Mouse (Mus musculus): ENCODE results near the gene Exoc6b.

The Exoc6b gene

DNA sequence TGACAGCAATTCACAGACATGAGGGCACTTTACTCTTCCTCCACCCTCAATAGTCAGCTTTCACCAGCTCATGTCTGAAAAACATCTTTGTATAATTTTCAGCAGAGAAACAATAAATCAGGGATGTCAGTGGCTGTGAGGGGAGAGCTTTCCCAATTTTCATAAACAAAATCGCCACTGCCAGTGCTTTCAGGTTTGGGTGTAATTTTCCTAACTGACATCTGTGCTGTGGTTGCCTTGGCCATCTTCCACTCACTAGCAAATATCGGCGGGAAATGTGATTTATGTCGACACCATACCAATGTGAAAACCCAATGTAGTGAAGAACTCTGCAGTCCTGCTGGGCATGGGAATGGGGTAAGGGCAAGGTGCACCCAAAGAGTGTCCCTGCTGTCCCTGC is 360.7 kb downstream of the Exoc6b start:
- DNase-seq = no peak

DNA sequence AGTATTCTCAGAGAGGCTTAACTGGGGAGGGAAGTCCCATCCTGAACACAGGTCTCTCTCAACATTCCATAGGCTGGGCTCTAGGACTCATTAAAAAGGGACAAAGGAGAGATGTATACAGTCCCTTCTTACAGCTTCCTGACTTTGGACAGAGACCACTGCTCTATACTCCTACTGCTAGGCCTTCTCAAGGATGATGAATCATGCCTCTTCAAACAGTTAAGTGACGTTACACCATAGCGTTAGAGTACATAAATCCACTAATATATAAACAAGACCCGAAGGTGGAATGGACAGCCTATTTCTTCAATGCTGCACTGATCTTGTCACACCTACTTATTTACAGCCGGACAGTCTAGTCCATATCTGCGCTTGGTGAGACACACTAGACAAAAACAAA is 369.7 kb downstream of the Exoc6b start:
- no peak for DNase-seq

DNA sequence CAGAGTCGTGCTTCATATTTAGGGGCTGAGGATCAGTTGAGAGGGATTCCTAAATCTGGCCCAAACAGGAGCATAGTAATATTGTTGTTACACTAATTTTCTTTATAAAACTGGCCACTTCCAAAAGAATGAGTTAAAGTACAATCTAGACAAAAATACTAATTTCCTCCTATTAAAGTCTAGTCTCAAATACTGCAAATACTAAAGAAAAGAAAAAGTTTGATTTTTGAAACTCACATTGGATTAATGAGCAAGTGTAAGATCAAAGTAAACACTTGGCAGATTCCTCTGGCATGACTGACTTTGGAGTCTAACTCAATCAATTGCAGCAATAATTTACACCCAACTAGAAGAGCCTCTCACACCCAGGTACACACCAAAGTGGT is 371.0 kb downstream of the Exoc6b start:
- no peak for DNase-seq

DNA sequence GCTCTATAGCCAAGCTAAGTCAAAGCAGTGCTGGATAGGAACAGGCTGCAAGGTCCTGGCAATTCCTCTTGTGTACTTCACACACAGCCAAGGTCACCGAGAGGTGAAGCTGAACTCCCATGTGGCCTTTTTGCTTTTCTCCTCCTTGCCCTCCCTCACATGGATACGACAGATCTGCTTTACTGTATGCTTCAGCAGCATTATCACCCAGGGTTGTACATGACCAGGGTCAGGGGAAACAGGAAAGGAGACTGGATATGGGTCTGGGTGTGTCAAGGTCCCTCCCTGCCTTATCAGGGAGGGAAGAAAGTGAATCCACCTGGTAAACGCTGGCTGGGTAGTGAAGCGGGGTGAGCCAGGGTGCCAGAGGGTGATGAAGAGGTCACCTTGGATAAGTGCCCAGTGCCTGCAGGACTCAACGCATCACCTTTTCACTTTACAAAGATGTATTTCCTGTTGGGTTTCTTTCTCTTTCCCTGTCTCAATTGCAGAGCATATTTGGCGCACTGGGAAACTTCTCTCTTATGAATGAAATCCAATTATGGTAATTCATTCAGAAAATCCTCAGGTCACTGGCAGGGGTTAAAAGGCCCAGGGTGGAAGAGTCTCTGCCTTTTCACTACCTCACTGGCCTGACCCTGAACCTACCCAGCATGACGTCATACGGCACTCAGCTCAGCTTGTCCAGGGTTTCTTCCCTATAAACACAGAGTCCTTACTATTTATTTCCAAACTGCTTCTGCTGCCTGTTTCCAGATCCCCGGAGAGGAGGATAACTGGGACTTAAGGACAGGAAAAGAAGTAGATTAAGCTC is 371.6 kb downstream of the Exoc6b start:
- DNase-seq = peak; percentile 49

DNA sequence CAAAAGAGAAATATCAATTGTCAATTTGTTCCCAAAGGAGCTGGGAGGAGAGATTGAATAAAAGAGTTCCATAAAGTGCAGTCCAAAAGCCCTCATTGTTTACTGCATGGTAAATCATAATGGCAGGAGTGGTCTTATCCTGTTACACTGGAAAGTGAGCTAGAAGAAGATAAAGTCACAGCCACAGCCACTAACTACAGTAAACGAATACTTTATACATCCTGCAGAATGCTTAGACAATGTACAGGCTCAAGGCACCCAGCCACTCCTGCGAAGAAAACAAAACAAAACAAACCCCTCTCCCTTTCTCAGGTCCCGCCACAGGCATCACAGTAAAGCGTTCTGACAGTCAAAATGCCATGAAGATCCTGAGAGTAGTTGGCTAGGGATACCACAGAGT is 375.5 kb downstream of the Exoc6b start:
- no peak for DNase-seq

DNA sequence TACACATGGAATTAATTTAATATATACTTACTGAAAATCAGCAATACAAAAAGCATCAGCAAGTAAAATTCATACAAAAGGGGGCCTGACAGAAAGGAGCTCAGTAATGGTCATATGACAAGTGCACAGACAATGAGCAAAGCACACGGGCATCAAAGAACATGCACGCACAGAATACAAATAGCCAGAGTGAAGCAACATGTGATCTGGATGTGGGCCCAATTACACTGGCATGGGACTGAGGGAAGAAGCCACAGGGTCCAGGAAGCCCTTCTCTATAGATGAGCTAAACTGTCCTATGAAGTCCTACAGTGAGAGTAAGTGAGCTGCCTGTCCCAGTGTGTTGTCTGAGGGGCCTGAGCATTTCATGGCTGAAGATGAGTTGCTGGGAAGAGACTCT is 376.1 kb downstream of the Exoc6b start:
- DNase-seq = no peak

DNA sequence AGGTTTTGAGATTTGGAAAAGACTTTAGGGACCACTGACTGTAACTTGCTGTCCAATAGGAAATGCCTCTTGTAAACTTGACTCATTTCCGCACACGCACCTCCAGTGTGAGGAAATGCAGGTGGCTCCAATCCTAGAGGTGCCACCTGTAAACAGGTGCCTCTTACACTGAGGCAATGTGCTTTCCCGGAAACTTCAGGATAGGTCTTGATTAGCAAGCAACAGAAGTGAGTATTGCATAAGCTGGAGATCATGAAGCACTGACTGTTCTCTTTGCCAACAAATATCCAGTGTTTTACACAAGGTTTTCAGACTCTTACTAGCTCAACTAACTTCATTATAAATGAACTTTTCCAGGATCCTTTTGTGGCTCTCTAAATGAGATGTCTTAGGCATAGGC is 377.4 kb downstream of the Exoc6b start:
- no peak for DNase-seq

DNA sequence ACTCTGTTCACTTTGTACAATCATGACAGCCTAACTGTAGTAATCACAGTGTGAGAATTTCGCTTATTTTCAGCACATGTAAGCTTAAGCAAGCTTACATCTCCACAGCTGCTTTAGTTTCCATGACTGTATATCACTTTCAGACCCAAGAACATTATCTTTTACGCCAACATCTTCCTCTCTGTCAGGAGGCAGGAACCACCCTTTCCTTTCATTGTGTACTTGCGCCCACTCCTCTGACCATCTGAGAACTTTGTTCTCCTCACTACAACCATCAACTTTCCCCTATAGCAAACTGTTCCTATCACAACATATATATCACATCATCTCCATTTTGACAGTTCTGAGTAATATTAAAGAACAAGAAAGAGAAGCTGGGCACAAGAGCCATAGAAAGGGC is 391.5 kb downstream of the Exoc6b start:
- DNase-seq = no peak

DNA sequence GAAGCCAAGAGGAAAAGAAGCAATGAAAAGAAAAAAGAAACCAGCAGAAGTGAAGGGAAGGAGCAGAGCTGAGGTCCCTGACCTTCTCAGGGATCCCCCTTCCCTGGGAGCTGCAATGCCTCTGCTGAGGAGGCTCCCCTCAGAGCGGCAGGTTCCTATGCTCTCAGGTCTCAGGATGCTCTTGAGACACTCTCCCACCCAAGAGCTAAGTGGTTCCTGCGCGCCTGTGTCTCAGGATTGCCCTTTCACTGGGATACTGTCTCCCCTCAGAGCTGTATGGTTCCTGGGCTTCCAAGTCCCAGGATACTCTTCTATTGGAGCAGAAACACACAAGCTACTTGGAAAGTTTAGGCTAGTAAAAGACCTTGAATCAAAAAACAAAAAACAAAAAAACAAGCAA is 394.4 kb downstream of the Exoc6b start:
- no peak for DNase-seq

DNA sequence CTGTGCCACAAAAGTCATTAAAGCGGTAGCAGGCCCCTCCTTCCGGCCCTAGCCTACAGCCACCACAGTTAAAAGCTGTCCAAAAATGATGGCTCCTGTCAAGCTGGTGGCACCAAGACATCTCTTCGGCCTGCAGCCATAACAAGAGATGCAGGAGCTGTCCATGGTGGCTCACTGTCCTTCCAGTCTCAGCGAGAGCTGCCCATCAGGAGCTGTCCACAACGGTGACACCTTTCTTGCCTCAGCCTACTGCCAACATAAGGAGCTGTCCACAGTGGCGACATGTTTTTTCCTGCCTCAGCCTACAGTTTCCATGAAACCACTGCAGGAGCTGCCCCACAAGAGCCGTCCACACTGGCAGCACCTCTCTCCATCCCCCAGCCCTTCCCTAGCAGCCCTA is 395.2 kb downstream of the Exoc6b start:
- peak; percentile 6 for DNase-seq

DNA sequence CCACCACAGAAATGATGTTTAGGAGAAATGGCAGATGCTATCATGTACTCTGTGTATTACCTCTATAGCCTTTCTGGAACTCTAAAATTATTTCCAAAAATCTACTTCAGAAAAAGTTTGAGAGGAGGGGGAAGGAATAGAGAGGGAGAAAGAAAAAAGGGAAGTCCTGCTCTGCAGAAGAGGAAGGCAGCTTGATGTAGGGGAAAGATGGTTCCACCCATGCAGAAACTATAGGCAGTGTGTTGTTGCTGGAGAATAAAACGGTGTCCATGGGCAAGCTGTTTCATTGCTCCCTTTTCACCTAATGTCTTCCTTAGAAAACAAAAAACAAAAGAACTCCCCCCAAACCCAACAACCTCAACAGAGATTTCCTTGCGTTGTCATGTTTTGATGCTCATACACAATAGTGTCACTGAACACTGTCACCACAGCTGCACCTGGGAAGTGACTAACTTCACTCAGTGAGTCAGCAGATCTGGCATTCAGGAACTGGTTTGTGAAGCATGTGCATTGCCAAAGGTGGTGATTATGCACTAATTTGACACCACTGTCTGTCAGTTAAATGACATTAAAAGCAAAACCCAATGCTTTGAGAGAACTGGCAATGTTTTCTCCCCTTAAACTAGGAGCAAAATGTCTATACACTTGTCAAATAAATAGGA is 407.7 kb downstream of the Exoc6b start:
- DNase-seq = no peak

DNA sequence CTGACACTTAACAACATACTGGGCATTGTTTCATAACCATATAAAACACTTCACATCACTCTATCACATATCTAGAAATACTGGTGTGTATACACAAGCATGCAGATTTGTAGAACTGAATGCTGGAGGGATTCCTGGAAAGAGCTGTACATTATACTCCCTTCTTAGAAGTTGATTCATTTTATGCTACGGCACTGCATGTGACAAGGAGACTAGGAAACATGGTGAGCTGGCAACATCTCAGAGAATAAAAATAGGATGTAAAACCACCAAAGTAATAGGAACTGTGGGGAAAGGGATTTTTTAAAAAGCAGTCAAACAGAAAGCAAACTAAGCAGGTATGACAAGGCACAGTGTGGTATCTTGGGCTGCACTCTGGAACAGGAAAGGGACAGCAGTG is 408.3 kb downstream of the Exoc6b start:
- DNase-seq = no peak

DNA sequence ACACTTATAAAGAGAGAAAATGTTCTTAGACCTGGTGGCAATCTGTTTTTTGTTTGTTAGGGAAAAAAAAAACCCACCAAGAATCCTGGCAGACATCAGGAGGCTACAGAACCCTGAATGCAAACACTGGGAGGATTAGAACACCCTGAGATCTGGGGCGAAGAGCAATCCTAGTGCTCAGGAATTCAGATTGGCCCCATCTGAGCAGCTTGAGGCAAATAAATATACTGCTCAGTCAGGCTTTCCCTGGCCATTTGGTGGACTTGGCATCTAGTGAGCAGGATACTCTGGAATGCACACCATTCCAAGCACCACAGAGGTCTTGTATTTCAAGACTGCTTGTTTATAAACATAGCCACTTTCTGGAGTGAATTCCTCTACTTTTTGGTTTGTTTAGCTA is 412.2 kb downstream of the Exoc6b start:
- DNase-seq = no peak

DNA sequence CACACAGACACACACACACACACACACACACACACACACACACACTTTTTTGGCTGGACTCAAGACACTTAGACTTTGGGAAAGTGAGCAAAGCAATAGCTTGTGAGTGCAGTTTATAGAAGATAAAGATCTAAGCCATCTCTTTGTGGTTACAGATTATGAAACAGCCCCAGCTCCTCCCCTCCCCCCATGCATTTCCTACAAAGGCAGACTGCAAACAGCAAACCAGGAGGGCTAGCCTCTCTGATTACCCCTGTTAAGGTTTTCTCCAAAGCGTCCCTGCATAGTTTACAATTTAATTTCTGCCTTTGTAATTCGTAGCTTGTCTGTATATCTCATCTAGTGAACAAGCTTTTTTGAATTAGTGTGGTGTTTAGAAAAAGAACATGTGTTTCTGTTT is 412.6 kb downstream of the Exoc6b start:
- no peak for DNase-seq

DNA sequence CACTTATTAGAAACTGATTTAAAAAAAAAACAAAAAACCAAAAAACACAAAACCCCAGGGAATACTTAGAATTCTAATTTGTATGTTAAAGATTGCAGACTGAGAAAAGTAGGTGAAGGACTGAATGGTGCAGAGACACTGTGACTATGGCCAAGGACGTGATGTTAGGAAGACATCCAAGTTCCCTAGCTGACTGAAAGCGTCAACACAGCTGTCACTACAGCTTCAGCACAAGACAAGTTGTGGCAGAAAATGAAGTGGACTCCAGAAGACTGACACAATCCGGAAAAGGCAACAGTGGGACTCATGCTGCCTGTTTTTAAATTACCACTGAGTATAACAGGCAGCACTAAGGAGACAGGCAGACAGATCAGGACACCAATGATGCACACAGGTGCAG is 417.4 kb downstream of the Exoc6b start:
- DNase-seq = no peak

DNA sequence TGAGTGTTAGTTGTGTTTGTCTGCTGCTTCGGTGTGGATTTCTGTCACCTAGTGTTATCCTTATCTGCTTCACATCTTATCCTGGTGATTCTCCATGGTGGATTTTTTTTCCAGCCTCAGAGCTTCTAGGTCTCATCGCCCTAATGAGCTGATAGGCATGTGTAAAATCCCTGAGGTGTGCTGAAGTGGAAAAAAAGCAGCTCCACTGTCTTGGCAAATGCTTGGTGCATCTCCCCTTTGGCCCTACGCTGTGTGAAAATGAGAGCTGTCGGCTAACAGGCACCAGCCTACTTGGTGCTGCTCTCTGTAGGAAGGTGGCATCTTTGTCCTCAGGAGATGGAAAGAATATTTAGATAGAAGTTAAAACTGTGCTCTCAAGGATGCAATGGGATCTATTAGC is 422.1 kb downstream of the Exoc6b start:
- no peak for DNase-seq

DNA sequence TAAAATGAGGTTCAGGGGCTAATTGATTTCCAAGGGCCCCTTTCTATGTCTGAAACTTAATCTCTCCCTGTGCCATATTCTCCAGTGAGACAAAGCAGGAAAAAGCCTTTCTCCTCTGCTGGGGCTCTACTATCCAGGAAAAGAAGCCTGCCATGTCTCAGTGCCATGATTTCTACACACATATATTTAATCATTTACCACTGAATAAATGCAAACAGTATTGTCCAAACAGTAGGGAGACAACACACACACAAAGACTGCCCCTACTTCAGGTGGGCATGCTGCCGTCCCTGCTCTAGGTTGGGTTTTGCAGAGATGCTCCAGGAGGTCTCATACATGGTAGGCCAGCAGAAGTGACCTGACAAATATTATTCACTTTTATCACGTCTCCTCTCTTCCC is 422.6 kb downstream of the Exoc6b start:
- no peak for DNase-seq

DNA sequence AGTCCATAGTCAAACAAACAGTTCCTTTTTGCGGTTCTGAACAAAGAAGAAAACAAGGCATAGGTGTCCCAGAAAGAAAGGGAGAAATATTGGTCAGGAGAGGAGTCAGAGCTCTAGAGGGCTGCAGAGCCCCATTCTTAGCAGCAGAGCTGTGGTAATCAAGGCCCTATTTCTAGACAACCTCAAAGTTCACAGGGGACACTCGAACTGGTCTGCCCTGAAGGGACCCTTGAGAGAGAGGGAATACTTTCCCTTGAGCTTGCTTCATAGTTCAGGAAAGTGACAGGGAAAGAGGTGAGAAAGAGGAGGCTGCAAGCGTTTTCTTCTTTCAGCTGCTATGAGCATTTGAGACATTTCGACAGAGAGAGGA is 428.3 kb downstream of the Exoc6b start:
- DNase-seq = no peak

DNA sequence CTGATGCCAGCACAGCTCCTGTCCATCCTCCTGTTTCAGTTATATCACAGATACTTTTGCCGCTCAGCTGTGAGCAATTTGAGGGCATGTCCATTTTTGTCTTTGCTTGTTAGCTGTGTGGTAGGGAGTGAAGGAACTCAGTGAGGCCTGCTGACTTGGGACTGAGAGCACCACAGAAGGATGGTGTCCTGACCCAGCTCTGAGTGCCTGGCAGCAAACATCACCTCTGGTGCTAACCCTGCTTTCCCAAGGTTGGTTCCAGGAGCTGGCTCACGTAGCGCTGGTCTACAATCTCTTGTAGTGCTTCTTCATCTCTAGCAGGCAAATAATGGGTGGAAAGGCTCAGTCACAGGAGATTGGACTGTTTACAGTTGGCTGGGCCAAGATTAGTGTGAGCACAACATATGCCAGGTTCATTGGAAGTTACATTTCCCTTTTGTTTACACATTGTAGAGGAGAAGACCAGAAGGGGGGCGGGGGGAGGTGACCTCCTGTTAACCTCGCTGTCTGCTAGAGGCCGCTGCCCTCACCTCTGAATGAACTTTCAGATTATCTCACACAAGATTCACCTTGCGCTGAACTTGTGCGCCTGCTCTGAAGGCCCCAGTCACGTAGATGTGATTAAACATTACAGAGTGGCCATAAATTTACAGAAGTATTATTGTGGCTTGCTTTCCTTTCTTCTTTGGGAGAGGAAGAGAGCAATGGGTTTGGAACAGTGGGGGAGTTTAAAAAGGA is 428.8 kb downstream of the Exoc6b start:
- DNase-seq = peak; percentile 70

DNA sequence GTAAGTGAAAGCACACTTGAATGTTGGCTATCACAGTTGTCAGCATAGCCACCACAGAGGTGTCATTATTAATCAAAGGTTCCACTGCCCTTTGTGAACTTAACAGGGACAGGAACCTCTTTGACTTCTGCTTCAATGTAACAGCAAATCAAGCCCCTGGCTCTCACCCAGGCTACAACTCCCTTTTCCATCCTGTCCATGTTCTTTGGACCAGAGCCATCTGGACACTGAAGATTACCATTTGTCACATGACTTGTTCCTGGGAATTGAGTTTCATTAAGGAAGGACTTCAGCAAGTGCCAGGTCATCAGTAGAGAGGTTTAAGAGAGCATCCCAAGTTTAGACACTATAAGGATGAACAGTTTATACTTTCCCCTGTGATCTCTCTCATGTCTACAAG is 431.1 kb downstream of the Exoc6b start:
- DNase-seq = peak; percentile 78

DNA sequence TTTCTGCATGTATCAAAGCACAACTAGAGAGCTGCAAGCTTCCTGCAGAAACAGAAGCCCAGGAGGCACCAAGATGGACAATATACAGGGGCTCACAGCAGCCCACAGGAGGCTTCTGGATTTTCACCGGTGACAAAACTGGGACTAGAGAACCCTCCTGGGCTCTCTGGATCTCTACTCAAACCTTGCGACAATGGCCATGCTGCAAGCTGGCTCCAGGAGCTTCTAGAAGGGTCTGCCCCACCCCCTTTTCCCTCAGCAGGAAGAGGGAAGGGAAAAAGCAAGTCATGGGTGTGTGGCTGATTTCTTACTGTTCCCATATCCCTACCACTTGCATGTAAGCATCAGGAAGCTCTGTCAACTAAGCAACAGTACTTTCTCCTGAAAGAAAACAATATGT is 437.7 kb downstream of the Exoc6b start:
- DNase-seq = no peak

DNA sequence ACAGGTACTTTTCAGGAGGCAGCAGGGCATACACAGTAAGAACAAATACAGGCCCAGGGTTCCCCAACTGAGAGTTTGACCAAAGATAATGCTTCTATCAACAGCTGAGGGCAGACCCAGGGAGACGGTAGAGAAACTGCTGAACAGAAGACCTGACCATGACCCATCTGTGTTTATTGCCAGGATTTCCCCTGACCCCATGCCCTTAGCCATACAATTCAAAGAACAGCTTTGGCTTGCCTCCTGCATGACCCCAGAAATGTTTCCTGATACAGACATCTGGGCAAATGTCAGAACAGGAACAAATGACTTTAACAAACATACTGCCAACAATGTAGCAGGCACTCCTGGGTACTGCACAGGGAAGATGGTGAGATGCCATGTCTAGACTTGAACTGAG is 439.0 kb downstream of the Exoc6b start:
- peak; percentile 41 for DNase-seq

DNA sequence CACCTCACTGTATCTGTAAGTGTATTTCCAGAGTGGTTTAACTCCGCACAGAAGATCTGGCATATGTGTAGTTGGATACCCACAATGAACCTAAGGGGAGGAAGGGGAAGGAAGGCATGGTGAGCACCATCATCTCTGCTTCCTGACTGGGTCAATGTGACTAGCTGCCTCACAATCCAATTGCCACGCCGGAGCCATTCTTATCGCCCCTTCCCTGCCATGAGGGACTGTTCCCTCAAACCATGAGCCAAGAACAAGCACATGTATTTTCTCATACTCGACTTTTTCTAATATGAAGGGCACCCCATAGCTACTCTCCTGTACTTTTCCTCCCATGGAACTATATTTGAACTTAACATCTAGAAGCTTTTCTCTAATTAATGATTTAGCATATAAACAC is 440.5 kb downstream of the Exoc6b start:
- no peak for DNase-seq

DNA sequence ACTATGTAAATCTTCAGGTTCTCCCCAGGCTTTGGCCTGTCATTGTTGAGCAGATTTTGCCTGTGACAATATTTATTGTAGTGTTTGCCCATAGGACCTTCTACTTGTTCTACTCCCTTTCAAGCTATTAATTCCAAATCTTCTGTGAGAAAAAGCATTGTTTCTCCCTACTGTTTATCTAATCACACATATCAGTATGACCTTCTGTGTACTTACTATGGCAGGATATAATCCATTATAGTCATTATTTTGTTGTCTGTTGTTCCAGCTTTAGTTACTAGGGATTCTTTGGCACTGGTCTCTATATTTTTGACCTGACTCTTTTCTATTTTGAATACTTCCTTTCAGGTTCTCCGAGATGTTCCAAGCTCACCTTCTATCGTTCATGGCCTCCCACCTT is 442.9 kb downstream of the Exoc6b start:
- DNase-seq = no peak

Measured in kidney, postnatal 14 days (tissue).